Mouse (Mus musculus): ENCODE measurements around the gene Ccdc9b. TPM values are rescaled to one million over a fixed set of nuclear protein-coding genes. Genes with fewer than 3 reads are reported as not detected.

The Ccdc9b gene
- polyA plus RNA-seq (2012; ENCODE audit: insufficient read depth, low replicate concordance), result 0.57 TPM in 1 of 2 replicates, not detected in the other

- Histone ChIP-seq H3K36me3 (replicated peaks; ENCODE audit: low read length) (peaks cover 38% of the 10 kb centered on the region), H3K4me1 (peaks cover 98% of the 10 kb centered on the region), H3K4me3 (replicated peaks) (peak within 1 kb of the TSS; percentile 83), H3K9me3 (no peaks in the 10 kb centered on the region), H3K27me3 (replicated peaks) (peaks cover 4% of the 10 kb centered on the region)
- TF ChIP-seq GATA1 (IDR thresholded peaks at IDR 0.05; ENCODE audit: borderline replicate concordance, low read length) (no peak), FLI1 (IDR thresholded peaks at IDR 0.05; ENCODE audit: low read length) (no peak)
Observed at GRCm38 (mm10) chr2:118761906-118762783, at the start of gene Ccdc9b. Gene Ccdc9b (minus strand): TSS chr2:118762661.

GRCm38 (mm10) chr2:118810861-118811260 is 48.4 kb upstream of the Ccdc9b start:
- no peak for TF ChIP-seq GATA1 (IDR thresholded peaks at IDR 0.05; ENCODE audit: borderline replicate concordance, low read length)
- no peak for TF ChIP-seq FLI1 (IDR thresholded peaks at IDR 0.05; ENCODE audit: low read length)
- Histone ChIP-seq H3K27me3 (replicated peaks) (peaks cover 3% of the 10 kb centered on the region), H3K9me3 (no peaks in the 10 kb centered on the region), H3K36me3 (replicated peaks; ENCODE audit: low read length) (peaks cover 2% of the 10 kb centered on the region), H3K4me3 (replicated peaks) (no peak overlapping the region), H3K4me1 (peaks cover 46% of the 10 kb centered on the region)

GRCm38 (mm10) chr2:118806860-118807259 is 44.4 kb upstream of the Ccdc9b start:
- Histone ChIP-seq H3K4me1 (peaks cover 31% of the 10 kb centered on the region), H3K27me3 (replicated peaks) (peaks cover 3% of the 10 kb centered on the region), H3K4me3 (replicated peaks) (no peak overlapping the region), H3K36me3 (replicated peaks; ENCODE audit: low read length) (no peaks in the 10 kb centered on the region), H3K9me3 (no peaks in the 10 kb centered on the region)
- TF ChIP-seq FLI1 (IDR thresholded peaks at IDR 0.05; ENCODE audit: low read length), result no peak
- no peak for TF ChIP-seq GATA1 (IDR thresholded peaks at IDR 0.05; ENCODE audit: borderline replicate concordance, low read length)

- Histone ChIP-seq H3K4me3 (replicated peaks) (no peak overlapping the region), H3K27me3 (replicated peaks) (peaks cover 3% of the 10 kb centered on the region), H3K4me1 (peaks cover 24% of the 10 kb centered on the region), H3K9me3 (no peaks in the 10 kb centered on the region), H3K36me3 (replicated peaks; ENCODE audit: low read length) (no peaks in the 10 kb centered on the region)
- TF ChIP-seq FLI1 (IDR thresholded peaks at IDR 0.05; ENCODE audit: low read length) (no peak), GATA1 (IDR thresholded peaks at IDR 0.05; ENCODE audit: borderline replicate concordance, low read length) (no peak)
Observed at GRCm38 (mm10) chr2:118805756-118806155, 43.3 kb upstream of the Ccdc9b start.

GRCm38 (mm10) chr2:118805137-118805536 is 42.7 kb upstream of the Ccdc9b start:
- peak overlapping the region; percentile 44 for H3K4me3 ChIP-seq (replicated peaks)

GRCm38 (mm10) chr2:118804474-118804873 is 42.0 kb upstream of the Ccdc9b start:
- H3K9me3 ChIP-seq, result no peaks in the 10 kb centered on the region
- TF ChIP-seq GATA1 (IDR thresholded peaks at IDR 0.05; ENCODE audit: borderline replicate concordance, low read length), result no peak
- TF ChIP-seq FLI1 (IDR thresholded peaks at IDR 0.05; ENCODE audit: low read length), result no peak
- no peaks in the 10 kb centered on the region for H3K36me3 ChIP-seq (replicated peaks; ENCODE audit: low read length)
- peaks cover 22% of the 10 kb centered on the region for H3K4me1 ChIP-seq
- H3K27me3 ChIP-seq (replicated peaks), result peaks cover 3% of the 10 kb centered on the region
- peak overlapping the region; percentile 43 for H3K4me3 ChIP-seq (replicated peaks)

More at GRCm38 (mm10) chr2:118805137-118805536, 42.7 kb upstream of the Ccdc9b start:
- Histone ChIP-seq H3K9me3 (no peaks in the 10 kb centered on the region), H3K27me3 (replicated peaks) (peaks cover 3% of the 10 kb centered on the region), H3K36me3 (replicated peaks; ENCODE audit: low read length) (no peaks in the 10 kb centered on the region), H3K4me1 (peaks cover 22% of the 10 kb centered on the region)
- no peak for TF ChIP-seq GATA1 (IDR thresholded peaks at IDR 0.05; ENCODE audit: borderline replicate concordance, low read length)
- no peak for TF ChIP-seq FLI1 (IDR thresholded peaks at IDR 0.05; ENCODE audit: low read length)

- Histone ChIP-seq H3K36me3 (replicated peaks; ENCODE audit: low read length) (no peaks in the 10 kb centered on the region), H3K27me3 (replicated peaks) (peaks cover 5% of the 10 kb centered on the region), H3K9me3 (peaks cover 14% of the 10 kb centered on the region), H3K4me1 (peaks cover 22% of the 10 kb centered on the region), H3K4me3 (replicated peaks) (no peak overlapping the region)
- TF ChIP-seq FLI1 (IDR thresholded peaks at IDR 0.05; ENCODE audit: low read length), result no peak
- no peak for TF ChIP-seq GATA1 (IDR thresholded peaks at IDR 0.05; ENCODE audit: borderline replicate concordance, low read length)
Observed at GRCm38 (mm10) chr2:118802542-118803118, 40.2 kb upstream of the Ccdc9b start.

GRCm38 (mm10) chr2:118793636-118794035 is 31.2 kb upstream of the Ccdc9b start:
- Histone ChIP-seq H3K27me3 (replicated peaks) (peaks cover 83% of the 10 kb centered on the region), H3K4me1 (peaks cover 17% of the 10 kb centered on the region), H3K9me3 (peaks cover 11% of the 10 kb centered on the region), H3K36me3 (replicated peaks; ENCODE audit: low read length) (no peaks in the 10 kb centered on the region), H3K4me3 (replicated peaks) (no peak overlapping the region)
- no peak for TF ChIP-seq FLI1 (IDR thresholded peaks at IDR 0.05; ENCODE audit: low read length)
- no peak for TF ChIP-seq GATA1 (IDR thresholded peaks at IDR 0.05; ENCODE audit: borderline replicate concordance, low read length)

GRCm38 (mm10) chr2:118792259-118792613 is 29.8 kb upstream of the Ccdc9b start:
- Histone ChIP-seq H3K4me3 (replicated peaks) (no peak overlapping the region), H3K36me3 (replicated peaks; ENCODE audit: low read length) (no peaks in the 10 kb centered on the region), H3K9me3 (0 out of 2 replicates have a peak, but pooled peaks cover 5% of the 10 kb centered on the region), H3K27me3 (replicated peaks) (peaks cover 92% of the 10 kb centered on the region), H3K4me1 (peaks cover 17% of the 10 kb centered on the region)
- no peak for TF ChIP-seq FLI1 (IDR thresholded peaks at IDR 0.05; ENCODE audit: low read length)
- no peak for TF ChIP-seq GATA1 (IDR thresholded peaks at IDR 0.05; ENCODE audit: borderline replicate concordance, low read length)

All from megakaryocyte, embryonic 14.5 days (primary cell).